ENCODE assay signal across 14 mouse cellular contexts in genomic region chr7:112100887-112101286, GRCm38 (mm10). TPM values are rescaled to one million over a fixed set of nuclear protein-coding genes. Genes with fewer than 3 reads are reported as not detected.
"Had no signal": no experiment of that assay in that cellular context is flagged by ENCODE, and none has a peak within 500 bp of the region (broad histone marks: within the 10 kb centered on the region; RNA-seq: fewer than 3 reads in every experiment).

No protein-coding gene starts in this region.

- H3K4me2 ChIP-seq: limb, embryonic 13.5 days; midbrain, embryonic 12.5 days; neural tube, embryonic 13.5 days; stomach, embryonic 15.5 days had no signal

- H3K27ac ChIP-seq: kidney, postnatal 0 days; layer of hippocampus, adult 2 months; limb, embryonic 13.5 days; liver, embryonic 14.5 days; midbrain, embryonic 12.5 days; neural tube, embryonic 13.5 days; stomach, embryonic 15.5 days had no signal

- ATAC-seq: midbrain, embryonic 16.5 days had no signal

- H3K9ac ChIP-seq: limb, embryonic 13.5 days; liver, embryonic 14.5 days; midbrain, embryonic 12.5 days; neural tube, embryonic 13.5 days; stomach, embryonic 15.5 days had no signal

- H3K4me3 ChIP-seq: layer of hippocampus, adult 2 months; limb, embryonic 13.5 days; midbrain, embryonic 12.5 days; neural tube, embryonic 13.5 days; stomach, embryonic 15.5 days had no signal

- DNase-seq: kidney, postnatal 36 days; layer of hippocampus, postnatal 36 days; lung, adult 18-20 months; retina, postnatal 1 day; thymus, postnatal 36 days had no signal

- H3K9me3 ChIP-seq: limb, embryonic 13.5 days; midbrain, embryonic 12.5 days; neural tube, embryonic 13.5 days; stomach, embryonic 15.5 days had no signal

- H3K4me1 ChIP-seq: limb, embryonic 13.5 days; midbrain, embryonic 12.5 days; neural tube, embryonic 13.5 days; stomach, embryonic 15.5 days had no signal

- H3K27me3 ChIP-seq: limb, embryonic 13.5 days; midbrain, embryonic 12.5 days; neural tube, embryonic 13.5 days; stomach, embryonic 15.5 days had no signal

RNA-seq across cellular contexts. Expression of gene Dkk3, which starts 58.0 kb away (rescaled TPM):
- total RNA-seq: megakaryocyte-erythroid progenitor cell, adult 5-6 weeks had no signal
